Mouse (Mus musculus): ENCODE data around the gene Kcnk1. TPM values are rescaled to one million over a fixed set of nuclear protein-coding genes. Genes with fewer than 3 reads are reported as not detected.
A peak's percentile ranks its signal among the peaks of the same experiment; 100 is the strongest.

Kcnk1 gene
- polyA plus RNA-seq, 1 experiment from 2014 or later = 17.9 TPM

DNA sequence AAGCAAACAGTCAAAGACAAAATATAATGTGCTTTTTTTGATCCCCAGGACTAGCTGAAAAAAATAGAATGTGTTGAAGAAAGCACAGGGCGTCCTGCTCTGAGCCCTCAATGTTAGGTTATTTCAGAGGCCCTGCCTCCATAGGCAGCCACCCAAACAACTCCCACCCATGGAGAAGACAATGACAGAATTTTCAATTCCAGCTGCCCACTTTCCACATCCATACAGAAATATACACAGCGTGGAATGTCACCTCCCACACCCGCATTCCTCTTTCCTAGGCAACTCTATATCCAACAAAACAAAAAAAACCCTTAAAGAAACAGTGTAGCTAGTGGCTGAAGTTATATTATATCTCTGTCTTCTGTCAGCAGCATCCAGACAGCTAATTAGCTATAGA lies 23.6 kb upstream of the Kcnk1 start:
- ATAC-seq (replicated peaks) = no peak
- 63% methylated on average over 3 of the region's 3 CpGs for WGBS
- no peak overlapping the region for H3K27ac ChIP-seq

DNA sequence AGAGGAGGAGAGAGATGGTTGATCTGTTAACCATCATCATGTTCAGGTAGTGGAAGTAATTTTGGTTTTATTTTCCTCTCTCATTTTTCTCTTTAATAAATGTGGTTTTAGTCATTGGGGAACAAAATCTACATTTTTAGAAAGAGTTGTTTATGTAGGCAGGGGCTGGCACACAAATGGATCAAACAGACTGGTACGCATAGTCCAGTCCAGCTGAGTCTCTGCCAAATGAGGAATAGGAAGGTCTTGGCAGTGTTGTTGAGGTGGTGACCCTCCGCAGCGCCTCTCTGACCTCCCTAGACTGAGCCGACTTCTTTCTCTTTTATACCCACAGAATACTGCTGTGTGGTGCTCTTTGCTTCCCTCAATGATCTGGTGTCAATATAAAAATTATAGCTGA lies 19.0 kb upstream of the Kcnk1 start:
- H3K4me3 ChIP-seq = no peak overlapping the region
- H3K27ac ChIP-seq = no peak overlapping the region
- WGBS = 85% methylated on average over 4 of the region's 4 CpGs
- ATAC-seq (replicated peaks) = no peak
- H3K9ac ChIP-seq = no peak overlapping the region
- H3K36me3 ChIP-seq (replicated peaks) = no peaks in the 10 kb centered on the region
- no peak overlapping the region for H3K4me2 ChIP-seq
- H3K27me3 ChIP-seq (replicated peaks) = no peaks in the 10 kb centered on the region
- H3K4me1 ChIP-seq = no peaks in the 10 kb centered on the region
- no peaks in the 10 kb centered on the region for H3K9me3 ChIP-seq

More for the DNA sequence above, 23.6 kb upstream of the Kcnk1 start:
- no peak overlapping the region for H3K4me2 ChIP-seq
- no peaks in the 10 kb centered on the region for H3K4me1 ChIP-seq
- no peaks in the 10 kb centered on the region for H3K27me3 ChIP-seq (replicated peaks)
- H3K36me3 ChIP-seq (replicated peaks) = no peaks in the 10 kb centered on the region
- H3K4me3 ChIP-seq = no peak overlapping the region
- no peaks in the 10 kb centered on the region for H3K9me3 ChIP-seq
- no peak overlapping the region for H3K9ac ChIP-seq

GRCm38 (mm10) chr8:125980826-125981225 lies 14.1 kb upstream of the Kcnk1 start:
- H3K4me3 ChIP-seq = no peak overlapping the region
- 45% methylated on average over 6 of the region's 6 CpGs for WGBS
- no peaks in the 10 kb centered on the region for H3K27me3 ChIP-seq (replicated peaks)
- no peaks in the 10 kb centered on the region for H3K4me1 ChIP-seq
- ATAC-seq (replicated peaks) = no peak
- H3K4me2 ChIP-seq = no peak overlapping the region
- H3K36me3 ChIP-seq (replicated peaks) = no peaks in the 10 kb centered on the region
- H3K9me3 ChIP-seq = no peaks in the 10 kb centered on the region
- H3K27ac ChIP-seq = no peak overlapping the region
- no peak overlapping the region for H3K9ac ChIP-seq

GRCm38 (mm10) chr8:125983515-125983914 lies 11.5 kb upstream of the Kcnk1 start:
- H3K4me3 ChIP-seq = no peak overlapping the region
- no peaks in the 10 kb centered on the region for H3K9me3 ChIP-seq
- no peak for ATAC-seq (replicated peaks)
- no peak overlapping the region for H3K9ac ChIP-seq
- H3K27ac ChIP-seq = no peak overlapping the region
- 76% methylated on average over 3 of the region's 3 CpGs for WGBS
- H3K4me2 ChIP-seq = no peak overlapping the region
- H3K36me3 ChIP-seq (replicated peaks) = no peaks in the 10 kb centered on the region
- H3K4me1 ChIP-seq = peaks cover 4% of the 10 kb centered on the region; the same call in 1 of the 2 replicates
- no peaks in the 10 kb centered on the region for H3K27me3 ChIP-seq (replicated peaks)

DNA sequence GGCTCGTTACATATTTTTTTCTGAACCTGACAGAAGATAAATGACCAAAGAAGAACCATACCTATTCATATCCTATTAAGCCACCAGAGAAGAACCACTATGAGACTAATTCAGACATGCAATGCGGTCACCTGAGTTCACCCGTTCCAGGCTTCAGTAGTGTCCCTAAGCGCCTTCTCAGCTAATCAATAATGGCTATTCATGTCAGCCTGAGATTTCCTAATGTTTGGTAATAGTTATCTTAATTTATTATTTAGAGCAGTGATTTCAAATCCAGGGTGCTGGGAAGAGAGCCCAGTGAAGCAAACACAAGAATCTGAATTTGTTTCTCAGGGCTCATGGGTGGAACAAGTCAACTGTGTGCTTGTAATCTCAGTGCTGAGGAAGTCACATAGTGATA lies 10.8 kb upstream of the Kcnk1 start:
- peaks cover 4% of the 10 kb centered on the region; the same call in 1 of the 2 replicates for H3K4me1 ChIP-seq
- no peak overlapping the region for H3K4me3 ChIP-seq
- H3K36me3 ChIP-seq (replicated peaks) = no peaks in the 10 kb centered on the region
- 88% methylated on average over 4 of the region's 4 CpGs for WGBS
- H3K9ac ChIP-seq = no peak overlapping the region
- no peaks in the 10 kb centered on the region for H3K27me3 ChIP-seq (replicated peaks)
- ATAC-seq (replicated peaks) = no peak
- H3K9me3 ChIP-seq = no peaks in the 10 kb centered on the region
- H3K4me2 ChIP-seq = no peak overlapping the region
- H3K27ac ChIP-seq = no peak overlapping the region

GRCm38 (mm10) chr8:125985364-125985763 lies 9.6 kb upstream of the Kcnk1 start:
- no peak for ATAC-seq (replicated peaks)
- Histone ChIP-seq H3K4me1 (peaks cover 4% of the 10 kb centered on the region; the same call in 1 of the 2 replicates), H3K4me3 (no peak overlapping the region), H3K9ac (no peak overlapping the region), H3K4me2 (no peak overlapping the region), H3K9me3 (no peaks in the 10 kb centered on the region), H3K27ac (no peak overlapping the region), H3K27me3 (replicated peaks) (no peaks in the 10 kb centered on the region), H3K36me3 (replicated peaks) (no peaks in the 10 kb centered on the region)
- WGBS = 90% methylated on average over 2 of the region's 2 CpGs

- no peak overlapping the region for H3K4me3 ChIP-seq
- WGBS = 16% methylated on average over 6 of the region's 6 CpGs
- H3K9me3 ChIP-seq = no peaks in the 10 kb centered on the region
- no peak overlapping the region for H3K27ac ChIP-seq
- H3K9ac ChIP-seq = no peak overlapping the region
- no peak for ATAC-seq (replicated peaks)
- H3K4me1 ChIP-seq = peaks cover 4% of the 10 kb centered on the region; the same call in 1 of the 2 replicates
- no peak overlapping the region for H3K4me2 ChIP-seq
- H3K36me3 ChIP-seq (replicated peaks) = no peaks in the 10 kb centered on the region
- no peaks in the 10 kb centered on the region for H3K27me3 ChIP-seq (replicated peaks)
Observed at GRCm38 (mm10) chr8:125986999-125987589, 7.9 kb upstream of the Kcnk1 start.

DNA sequence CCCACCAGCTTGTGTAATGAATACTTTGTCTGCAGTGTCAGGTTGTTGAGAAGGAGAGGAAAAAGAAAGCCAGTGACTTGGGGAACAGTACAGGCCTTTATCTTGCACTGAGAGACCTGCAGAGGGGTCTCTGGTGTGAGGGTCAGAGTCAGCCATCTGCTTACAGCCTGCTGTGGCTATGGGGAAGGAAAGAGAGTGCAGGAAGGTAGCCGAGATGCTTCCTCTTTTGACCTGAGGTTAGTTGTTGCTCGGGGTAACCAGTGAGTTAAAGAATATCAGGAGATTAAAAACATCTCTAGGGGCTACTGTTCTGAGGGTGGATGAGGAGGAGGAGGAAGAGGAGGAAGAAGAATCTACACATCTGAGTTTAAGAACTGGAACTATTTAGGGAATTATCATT lies 7.0 kb upstream of the Kcnk1 start:
- Histone ChIP-seq H3K9me3 (no peaks in the 10 kb centered on the region), H3K27ac (no peak overlapping the region), H3K9ac (no peak overlapping the region), H3K36me3 (replicated peaks) (no peaks in the 10 kb centered on the region), H3K4me3 (no peak overlapping the region), H3K4me2 (no peak overlapping the region), H3K4me1 (peaks cover 4% of the 10 kb centered on the region; the same call in 1 of the 2 replicates), H3K27me3 (replicated peaks) (peaks cover 5% of the 10 kb centered on the region)
- 60% methylated on average over 2 of the region's 2 CpGs for WGBS
- no peak for ATAC-seq (replicated peaks)

GRCm38 (mm10) chr8:125993636-125994035 lies 1.3 kb upstream of the Kcnk1 start:
- WGBS = 80% methylated on average over 9 of the region's 9 CpGs

GRCm38 (mm10) chr8:125996031-125996839 lies 1.3 kb downstream of the Kcnk1 start:
- peak; percentile 24; the same call in 1 of the 2 replicates for ATAC-seq (replicated peaks)
- Histone ChIP-seq H3K36me3 (replicated peaks) (no peaks in the 10 kb centered on the region), H3K9ac (peak overlapping the region; percentile 69), H3K4me2 (peak overlapping the region; percentile 91), H3K27ac (no peak overlapping the region), H3K4me3 (peak overlapping the region; percentile 62), H3K27me3 (replicated peaks) (peaks cover 14% of the 10 kb centered on the region), H3K4me1 (peaks cover 19% of the 10 kb centered on the region), H3K9me3 (no peaks in the 10 kb centered on the region)
- WGBS = 18% methylated on average over 14 of the region's 14 CpGs

More at GRCm38 (mm10) chr8:125993636-125994035, 1.3 kb upstream of the Kcnk1 start:
- peaks cover 19% of the 10 kb centered on the region for H3K4me1 ChIP-seq
- H3K27me3 ChIP-seq (replicated peaks) = peaks cover 14% of the 10 kb centered on the region
- no peaks in the 10 kb centered on the region for H3K9me3 ChIP-seq
- H3K4me3 ChIP-seq = no peak overlapping the region
- H3K27ac ChIP-seq = no peak overlapping the region
- no peak overlapping the region for H3K4me2 ChIP-seq
- H3K9ac ChIP-seq = no peak overlapping the region
- H3K36me3 ChIP-seq (replicated peaks) = no peaks in the 10 kb centered on the region
- no peak for ATAC-seq (replicated peaks)

- H3K27me3 ChIP-seq (replicated peaks) = peaks cover 14% of the 10 kb centered on the region
- H3K36me3 ChIP-seq (replicated peaks) = no peaks in the 10 kb centered on the region
- WGBS = 30% methylated on average over 6 of the region's 6 CpGs
- peak overlapping the region; percentile 91 for H3K4me2 ChIP-seq
- H3K4me3 ChIP-seq = peak overlapping the region; percentile 62
- no peaks in the 10 kb centered on the region for H3K9me3 ChIP-seq
- ATAC-seq (replicated peaks) = no peak
- H3K4me1 ChIP-seq = peaks cover 19% of the 10 kb centered on the region
- no peak overlapping the region for H3K27ac ChIP-seq
- H3K9ac ChIP-seq = no peak overlapping the region
Observed at GRCm38 (mm10) chr8:125996980-125997379, 2.0 kb downstream of the Kcnk1 start.

DNA sequence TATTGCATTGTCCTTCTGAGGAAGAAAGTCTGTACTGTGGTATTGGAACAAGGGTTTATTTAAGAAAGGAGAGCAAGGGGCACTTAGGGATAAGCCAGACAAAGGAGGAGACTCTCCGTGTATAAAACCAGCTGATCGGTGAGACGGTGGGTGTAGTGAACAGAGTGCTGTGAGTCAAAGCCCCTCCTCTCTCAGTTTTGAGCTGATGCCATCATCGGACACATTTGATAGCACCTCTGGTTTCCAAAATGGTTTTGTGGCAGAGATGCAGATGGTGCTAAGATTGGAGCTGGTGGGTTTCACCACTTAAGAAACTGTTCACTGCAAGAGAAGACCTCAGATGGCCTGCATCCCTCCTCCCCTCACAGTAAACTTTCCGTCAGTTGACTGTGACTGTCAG lies 2.6 kb downstream of the Kcnk1 start:
- H3K9ac ChIP-seq = no peak overlapping the region
- H3K27me3 ChIP-seq (replicated peaks) = peaks cover 14% of the 10 kb centered on the region
- no peak for ATAC-seq (replicated peaks)
- no peaks in the 10 kb centered on the region for H3K36me3 ChIP-seq (replicated peaks)
- peak overlapping the region; percentile 62 for H3K4me3 ChIP-seq
- no peaks in the 10 kb centered on the region for H3K9me3 ChIP-seq
- H3K4me1 ChIP-seq = peaks cover 19% of the 10 kb centered on the region
- peak overlapping the region; percentile 91 for H3K4me2 ChIP-seq
- H3K27ac ChIP-seq = no peak overlapping the region
- 59% methylated on average over 5 of the region's 5 CpGs for WGBS
